Mouse (Mus musculus) neural tube, embryonic 11.5 days (tissue): ENCODE results near the gene Cnot8. TPM values are rescaled to one million over a fixed set of nuclear protein-coding genes. Genes with fewer than 3 reads are reported as not detected.
A peak's percentile ranks its signal among the peaks of the same experiment; 100 is the strongest.

Experiments used
- ATAC-seq: fragments of 200-750 bp; cut with Nextera tagmentation; 2 replicates; pipeline ENCODE4 v1.8.0; 2017; ENCODE audit warnings: moderate number of reproducible peaks, mild to moderate bottlenecking, moderate TSS enrichment, moderate library complexity; ENCODE audit not compliant: insufficient read depth, low FRiP score, low TSS enrichment
- DNase-seq: peaks from one replicate; pipeline ENCODE4 v3.0.0-alpha.2; 2015; ENCODE audit warnings: low spot score
- H3K27ac ChIP-seq: fragments of 300-500 bp; sonication (generic); 2 replicates; pipeline ENCODE4 v1.5.1; 2014; ENCODE audit warnings: low read depth, mild to moderate bottlenecking, low read length
- H3K27me3 ChIP-seq: fragments of 300-500 bp; sonication (generic); 2 replicates; pipeline ENCODE4 v1.6.1; 2014; ENCODE audit warnings: mild to moderate bottlenecking, low read length, mixed read lengths; ENCODE audit not compliant: control insufficient read depth, insufficient read depth
- H3K36me3 ChIP-seq: fragments of 300-500 bp; sonication (generic); 2 replicates; pipeline ENCODE4 v1.6.1; 2014; ENCODE audit warnings: mild to moderate bottlenecking, low read length, moderate library complexity, mixed read lengths; ENCODE audit not compliant: control insufficient read depth, insufficient read depth
- H3K4me1 ChIP-seq: fragments of 300-500 bp; sonication (generic); 2 replicates; pipeline ENCODE4 v1.6.1; 2014; ENCODE audit warnings: low read length, mixed read lengths; ENCODE audit not compliant: control insufficient read depth, insufficient read depth
- H3K4me2 ChIP-seq: fragments of 300-500 bp; sonication (generic); 2 replicates; pipeline ENCODE4 v1.6.1; 2014; ENCODE audit warnings: low read depth, mild to moderate bottlenecking, moderate library complexity
- H3K4me3 ChIP-seq: fragments of 300-500 bp; sonication (generic); 2 replicates; pipeline ENCODE4 v1.5.1; 2014; ENCODE audit warnings: low read depth, low read length
- H3K9ac ChIP-seq: fragments of 300-500 bp; sonication (generic); 2 replicates; pipeline ENCODE4 v1.6.1; 2014; ENCODE audit warnings: mild to moderate bottlenecking, low read length
- H3K9me3 ChIP-seq: fragments of 300-500 bp; sonication (generic); 2 replicates; pipeline ENCODE4 v1.6.1; 2016; ENCODE audit warnings: low read length; ENCODE audit not compliant: control insufficient read depth
- WGBS: fragments of 180-500 bp; shearing (Covaris S2); extraction: QIAGEN DNeasy Blood & Tissue Kit; methylation state at CpG from one replicate; pipeline ENCODE4 v1.1.7; 2014; 5-methylcytosine and 5-hydroxymethylcytosine counted together
- polyA plus RNA-seq: library from polyadenylated mRNA; unstranded; fragments of >200 nt; fragmentation: Nextera tagmentation; extraction: Ambion mirVana; gene quantifications from 2 replicates; pipeline ENCODE4 v1.2.1, GENCODE M21; 2014

Cnot8 gene
- polyA plus RNA-seq, 1 experiment from 2014 or later = 112 TPM

DNA sequence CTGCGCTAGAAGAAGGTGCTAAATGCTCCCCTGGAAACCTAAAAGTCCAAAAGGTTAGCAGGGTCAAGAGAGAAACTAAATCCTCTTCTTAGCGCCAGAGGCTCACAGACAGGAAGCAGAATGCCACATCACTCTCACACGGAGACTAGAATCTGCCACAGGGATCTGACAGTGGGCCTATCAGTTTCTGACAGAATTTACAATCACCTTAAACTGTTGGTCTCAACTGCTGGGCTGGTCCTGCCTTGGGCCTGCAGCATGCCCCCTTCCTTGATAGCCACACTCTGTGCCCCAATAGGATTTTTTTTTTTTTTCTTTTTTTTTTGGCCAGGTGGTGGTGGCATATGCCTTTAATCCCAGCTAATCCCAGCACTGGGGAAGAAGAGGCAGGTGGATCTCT, 52.9 kb downstream of the Cnot8 start:
- WGBS = 88% methylated on average over 3 of the region's 3 CpGs
- H3K4me3 ChIP-seq = no peak overlapping the region
- H3K9me3 ChIP-seq = no peaks in the 10 kb centered on the region
- H3K4me2 ChIP-seq = no peak overlapping the region
- H3K27me3 ChIP-seq = no peaks in the 10 kb centered on the region
- ATAC-seq = no peak
- no peak overlapping the region for H3K27ac ChIP-seq
- no peaks in the 10 kb centered on the region for H3K4me1 ChIP-seq
- H3K36me3 ChIP-seq = peaks cover 14% of the 10 kb centered on the region
- H3K9ac ChIP-seq = no peak overlapping the region
- DNase-seq = no peak

DNA sequence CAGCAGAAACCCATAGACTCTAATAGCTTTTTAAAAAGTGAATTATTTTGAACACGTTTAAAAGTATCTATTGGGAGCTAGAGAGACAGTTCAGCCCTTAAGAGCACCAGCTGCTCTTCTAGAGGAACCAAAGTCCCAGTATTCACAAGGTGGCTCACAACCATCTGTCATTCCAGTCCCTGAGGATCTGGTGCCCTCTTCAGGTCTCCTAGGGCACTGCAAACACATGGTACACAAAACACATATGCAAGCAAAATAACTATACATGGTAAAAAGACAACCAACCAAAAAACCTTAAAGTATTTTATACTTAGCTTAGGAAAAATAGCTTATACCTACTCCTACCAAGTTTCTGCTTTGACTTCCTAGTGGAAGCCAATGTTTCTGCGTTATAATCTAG, 61.1 kb downstream of the Cnot8 start:
- no peak for DNase-seq
- no peaks in the 10 kb centered on the region for H3K4me1 ChIP-seq
- H3K27ac ChIP-seq = no peak overlapping the region
- ATAC-seq = no peak
- H3K36me3 ChIP-seq = peaks cover 2% of the 10 kb centered on the region; the same call in 1 of the 2 replicates
- H3K9ac ChIP-seq = no peak overlapping the region
- H3K27me3 ChIP-seq = no peaks in the 10 kb centered on the region
- H3K4me3 ChIP-seq = no peak overlapping the region
- no peaks in the 10 kb centered on the region for H3K9me3 ChIP-seq
- 91% methylated on average over 2 of the region's 2 CpGs for WGBS
- H3K4me2 ChIP-seq = no peak overlapping the region

GRCm38 (mm10) chr11:58167822-58168166, 63.8 kb downstream of the Cnot8 start:
- Histone ChIP-seq H3K27ac (peak overlapping the region; percentile 47; the same call in 1 of the 2 replicates), H3K9ac (peak overlapping the region; percentile 82)

More at GRCm38 (mm10) chr11:58167822-58168166, 63.8 kb downstream of the Cnot8 start:
- Histone ChIP-seq H3K4me1 (no peaks in the 10 kb centered on the region; the same call in 1 of the 2 replicates), H3K4me2 (peak overlapping the region; percentile 59), H3K36me3 (peaks cover 2% of the 10 kb centered on the region; the same call in 1 of the 2 replicates), H3K27me3 (no peaks in the 10 kb centered on the region), H3K4me3 (peak overlapping the region; percentile 81), H3K9me3 (no peaks in the 10 kb centered on the region)
- no peak for DNase-seq
- WGBS = 0% methylated on average over 8 of the region's 8 CpGs
- no peak for ATAC-seq

Other genes starting within 250 kb of the Cnot8 start
- gene Larp1, start 95.1 kb upstream of the Cnot8 start, polyA plus RNA-seq = 19.8 and 22.7 TPM in 2 replicates
- gene Gm12248, start 11.0 kb upstream of the Cnot8 start, polyA plus RNA-seq = not detected in 2 replicates
- gene Gemin5, start 64.4 kb downstream of the Cnot8 start, polyA plus RNA-seq = 26.4 and 27.6 TPM in 2 replicates
- gene Mrpl22, start 67.5 kb downstream of the Cnot8 start, polyA plus RNA-seq = 123 and 138 TPM in 2 replicates
- 2.1 and 2.4 TPM in 2 replicates for gene Igtp, start 95.4 kb downstream of the Cnot8 start, polyA plus RNA-seq
- 0.72 and 1.4 TPM in 2 replicates for gene Irgm2, start 95.5 kb downstream of the Cnot8 start, polyA plus RNA-seq
- gene 4930438A08Rik, start 170.6 kb downstream of the Cnot8 start, polyA plus RNA-seq = not detected in 2 replicates
- 15.0 and 17.1 TPM in 2 replicates for gene Zfp692, start 202.9 kb downstream of the Cnot8 start, polyA plus RNA-seq
- gene Zfp672, start 226.2 kb downstream of the Cnot8 start, polyA plus RNA-seq = 25.5 and 27.7 TPM in 2 replicates
- gene Sh3bp5l, start 226.6 kb downstream of the Cnot8 start, polyA plus RNA-seq = 37.0 and 41.4 TPM in 2 replicates